Mouse (Mus musculus) gastrocnemius, adult 18-20 months (tissue): ENCODE data around the gene Pnpla5. TPM values are rescaled to one million over a fixed set of nuclear protein-coding genes. Genes with fewer than 3 reads are reported as not detected.
A peak's percentile ranks its signal among the peaks of the same experiment; 100 is the strongest.
"Not testable (repeated sequence)": the region's sequence is repeated elsewhere in the genome, so short reads cannot be mapped to it uniquely, and the experiment has no call there.

Experiments used
- DNase-seq: peaks from one replicate; pipeline ENCODE4 v3.0.0; 2021; ENCODE audit warnings: low spot score
- long read RNA-seq, 2 experiments: library from polyadenylated mRNA; stranded (forward); transcript quantifications; one replicate each; pipeline ENCODE4 v2.0.0; 2021
- total RNA-seq, 2 experiments: library from RNA; stranded (reverse); gene quantifications; 2 replicates each; pipeline ENCODE4 v1.2.3; 2021

Pnpla5 gene
- total RNA-seq = under 1 TPM in 1 of 2 experiments, not detected in 1; 0.14 TPM
- long read RNA-seq, experiment 1 = 0 reads
- long read RNA-seq, experiment 2 = 0 reads

- DNase-seq = no peak
Measured at GRCm38 (mm10) chr15:84123075-84123474, at the start of gene Pnpla5. Gene Pnpla5, minus strand, starts transcription at chr15:84123175.

GRCm38 (mm10) chr15:84171166-84171565, 48.2 kb upstream of the Pnpla5 start:
- DNase-seq = no peak

- no peak for DNase-seq
Measured at GRCm38 (mm10) chr15:84169511-84169910, 46.5 kb upstream of the Pnpla5 start.

DNA sequence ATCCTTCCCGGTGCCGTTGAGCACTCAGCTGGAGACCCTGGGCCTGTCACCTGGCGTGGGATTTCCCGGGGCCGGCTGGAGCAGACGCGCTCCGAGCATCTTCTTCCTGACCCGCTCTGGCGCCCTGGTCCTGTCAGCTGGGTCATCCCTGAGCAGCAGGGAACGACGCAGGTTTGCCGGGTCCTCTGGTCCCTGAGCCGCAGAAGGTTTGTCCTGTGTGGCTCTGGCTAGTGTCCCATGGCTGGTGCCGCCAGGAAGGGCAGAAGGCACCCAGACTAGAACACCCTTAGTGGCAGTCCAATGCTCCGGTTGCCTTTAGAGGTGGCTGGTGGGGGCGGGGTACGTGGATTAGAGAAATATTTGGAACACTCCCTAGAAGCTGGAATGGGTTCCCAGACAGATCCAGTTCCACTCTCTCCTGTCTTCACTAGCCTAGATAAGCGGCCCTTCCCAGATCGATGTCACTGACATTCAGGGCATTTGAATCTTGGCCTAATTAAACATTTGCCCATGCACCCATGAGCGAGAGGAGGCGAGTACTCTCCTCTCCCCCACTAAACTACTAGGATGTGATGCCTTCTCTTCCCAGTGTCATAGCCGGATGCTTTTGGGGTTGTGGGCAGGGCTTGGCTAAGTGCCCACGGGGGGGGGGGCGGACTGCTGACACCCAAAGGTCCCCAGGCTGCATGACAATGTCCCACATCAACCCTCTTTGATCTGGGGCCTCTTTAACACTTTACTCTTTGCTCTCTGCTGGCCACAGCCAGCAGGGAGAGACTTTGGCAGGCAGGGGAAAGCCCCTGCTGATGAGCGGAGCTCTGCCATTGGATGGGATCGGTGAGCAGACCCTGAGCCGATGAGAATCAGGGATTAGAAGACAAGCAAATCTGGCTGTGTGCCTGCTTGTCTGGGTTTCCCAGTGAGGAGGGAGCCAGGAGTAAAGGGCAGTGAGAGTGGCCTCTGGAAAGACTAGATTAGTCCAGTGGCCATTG, 45.5 kb upstream of the Pnpla5 start:
- DNase-seq = peak; percentile 45

DNA sequence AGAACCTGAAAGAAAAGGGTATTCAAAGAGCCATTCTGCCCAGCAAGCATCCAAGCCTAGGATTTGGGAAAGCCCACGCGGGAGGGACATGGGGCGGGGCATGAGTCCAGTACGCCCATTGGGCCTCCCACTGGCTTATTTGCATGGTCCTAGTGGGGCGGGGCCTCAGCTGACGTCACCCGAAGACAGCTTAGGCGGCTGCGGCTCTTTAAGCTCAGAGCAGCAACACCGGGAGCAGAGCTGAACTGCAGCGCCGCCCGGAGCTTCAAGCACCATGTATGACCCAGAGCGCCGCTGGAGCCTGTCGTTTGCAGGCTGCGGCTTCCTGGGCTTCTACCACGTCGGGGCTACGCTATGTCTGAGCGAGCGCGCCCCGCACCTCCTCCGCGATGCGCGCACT, 44.6 kb upstream of the Pnpla5 start, which contains the start of gene Pnpla3:
TSS of gene Pnpla3 (plus strand) at position 238 of the 400 bp plus-strand sequence.
- DNase-seq = peak; percentile 97

DNA sequence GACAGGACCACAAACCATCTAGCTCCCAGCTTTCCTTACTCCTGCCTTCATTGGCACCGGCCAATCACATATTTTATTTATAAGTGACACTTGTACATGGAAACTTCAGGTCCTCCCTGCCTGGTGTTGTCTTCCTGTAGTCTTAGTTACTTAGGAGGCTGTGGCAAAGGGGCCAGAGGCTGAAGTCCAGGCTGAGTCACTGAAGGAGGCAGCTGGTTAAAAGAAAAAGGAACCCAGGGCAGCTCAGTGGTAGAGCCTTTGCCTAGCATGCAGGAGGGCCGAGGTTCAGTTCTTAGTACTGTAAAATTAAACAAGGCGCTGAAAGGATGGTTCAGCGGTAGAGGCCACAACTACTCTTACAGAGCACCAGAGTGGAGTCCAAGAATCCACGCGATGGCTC, 43.8 kb upstream of the Pnpla5 start:
- DNase-seq = no peak

DNA sequence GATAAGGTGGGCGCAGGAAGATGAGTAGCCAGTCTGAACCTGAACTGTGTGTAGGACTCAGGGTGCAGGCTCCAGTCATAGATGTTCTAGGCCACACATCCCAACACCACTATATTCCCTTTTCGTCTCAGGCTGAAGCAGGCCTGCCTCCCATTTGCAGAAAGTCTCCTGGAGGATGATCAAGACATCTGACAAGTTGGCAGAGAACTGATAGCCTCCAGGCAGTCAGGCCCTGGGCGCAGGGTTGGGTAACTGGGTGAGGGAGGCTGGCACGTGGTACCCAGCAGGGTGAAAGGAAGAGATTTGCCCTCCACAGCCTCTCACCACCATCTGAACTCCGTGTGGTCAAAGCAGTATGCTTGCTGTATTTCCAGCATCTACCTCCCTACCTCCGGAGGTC, 38.9 kb upstream of the Pnpla5 start:
- no peak for DNase-seq

DNA sequence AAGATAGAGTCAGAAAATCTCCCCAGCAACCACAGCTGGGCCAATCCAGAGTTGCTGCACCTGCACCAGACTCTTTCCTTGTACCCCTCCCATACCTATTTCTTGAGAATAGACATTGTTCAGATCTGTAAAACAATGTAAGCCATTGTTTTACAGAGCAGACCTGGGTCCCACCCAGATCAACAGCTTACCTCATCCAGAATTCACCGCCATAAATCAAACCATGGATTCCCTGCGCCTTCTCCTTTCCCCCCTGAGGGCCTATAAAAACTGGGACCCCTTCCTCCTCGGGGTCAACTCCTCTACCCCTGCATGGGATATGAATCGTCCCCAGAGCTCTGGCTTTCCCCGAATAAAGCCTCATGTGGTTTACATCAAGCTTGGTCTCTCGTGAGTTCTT, 34.6 kb upstream of the Pnpla5 start:
- DNase-seq = not testable (repeated sequence)

DNA sequence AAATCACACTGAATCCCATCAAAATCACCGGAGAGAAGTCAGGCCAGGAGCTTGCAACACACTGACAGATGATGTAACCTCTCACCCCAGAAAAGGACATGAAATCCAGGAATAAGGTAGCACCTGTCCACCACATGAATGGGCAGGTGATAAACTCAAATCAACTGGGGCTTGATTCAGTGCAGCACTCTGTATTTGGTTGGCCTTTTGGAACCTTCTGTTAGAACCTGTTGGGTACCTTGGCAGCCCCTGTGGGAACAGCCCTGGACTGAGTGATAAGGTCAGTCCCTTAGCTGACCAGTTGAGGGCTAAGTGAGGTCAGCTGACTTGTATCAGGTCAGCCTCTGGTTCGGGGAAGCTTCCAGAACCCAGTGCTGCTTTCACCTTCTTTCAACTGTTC, 33.2 kb upstream of the Pnpla5 start:
- no peak for DNase-seq

DNA sequence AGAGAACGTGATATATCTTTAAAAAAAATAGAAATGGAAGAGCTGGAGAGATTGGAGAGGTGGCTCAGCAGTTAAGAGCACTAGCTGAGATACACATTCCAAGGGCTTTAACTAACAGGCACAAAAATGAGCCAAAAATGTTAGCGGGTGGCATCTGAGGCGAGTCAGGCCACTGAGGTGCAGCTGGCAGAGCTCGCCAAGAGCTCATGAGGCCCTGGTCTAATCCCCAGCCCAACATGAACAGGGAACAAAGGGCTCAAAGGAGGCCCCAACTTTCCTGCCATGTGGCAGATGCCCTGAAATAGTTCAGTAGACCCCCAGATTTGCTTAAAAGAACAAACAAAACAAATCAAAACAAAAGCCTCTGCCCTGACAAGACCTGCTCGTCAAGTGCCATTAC, 18.0 kb upstream of the Pnpla5 start:
- no peak for DNase-seq

DNA sequence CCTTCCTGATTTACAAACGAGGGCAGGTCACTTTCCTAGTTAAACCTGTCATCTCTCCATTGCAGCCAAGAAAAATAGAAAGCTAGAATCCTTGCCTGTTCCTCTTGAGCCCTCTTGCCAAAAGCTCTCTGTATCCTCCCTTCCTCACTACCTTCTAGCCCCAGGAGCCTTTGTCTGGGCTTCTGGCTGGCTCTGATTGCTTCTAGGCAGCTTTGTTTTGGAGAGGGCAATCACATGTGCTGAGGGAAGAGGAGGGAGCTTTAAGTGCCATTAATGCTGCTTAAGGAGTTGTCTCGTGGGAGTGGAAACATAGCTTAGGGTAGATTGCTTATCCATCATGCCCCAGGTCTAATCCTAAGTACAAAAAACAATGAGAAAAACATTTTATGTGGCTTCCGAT, 17.1 kb upstream of the Pnpla5 start:
- no peak for DNase-seq

DNA sequence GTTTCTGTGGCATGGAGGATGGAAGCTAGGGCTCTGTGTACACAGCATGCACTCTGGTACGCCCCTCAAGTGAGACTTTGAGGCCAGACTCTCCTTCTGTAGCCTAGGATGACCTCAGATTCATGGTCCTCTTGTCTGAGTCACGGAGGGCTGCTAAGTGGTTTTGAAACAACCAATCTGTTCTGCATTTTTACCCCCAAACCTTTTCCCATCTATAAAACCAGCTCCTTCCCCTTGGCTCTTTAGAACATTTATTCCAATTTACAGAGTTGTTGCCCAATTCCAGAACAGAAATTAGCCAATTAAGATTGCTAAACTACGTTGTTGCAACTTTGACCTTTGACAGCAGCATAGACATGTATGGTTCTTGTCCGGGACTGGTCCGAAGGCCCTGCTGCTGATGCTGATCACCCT, 16.6 kb upstream of the Pnpla5 start:
- DNase-seq = no peak

GRCm38 (mm10) chr15:84136473-84137415, 13.8 kb upstream of the Pnpla5 start:
- DNase-seq = no peak

DNA sequence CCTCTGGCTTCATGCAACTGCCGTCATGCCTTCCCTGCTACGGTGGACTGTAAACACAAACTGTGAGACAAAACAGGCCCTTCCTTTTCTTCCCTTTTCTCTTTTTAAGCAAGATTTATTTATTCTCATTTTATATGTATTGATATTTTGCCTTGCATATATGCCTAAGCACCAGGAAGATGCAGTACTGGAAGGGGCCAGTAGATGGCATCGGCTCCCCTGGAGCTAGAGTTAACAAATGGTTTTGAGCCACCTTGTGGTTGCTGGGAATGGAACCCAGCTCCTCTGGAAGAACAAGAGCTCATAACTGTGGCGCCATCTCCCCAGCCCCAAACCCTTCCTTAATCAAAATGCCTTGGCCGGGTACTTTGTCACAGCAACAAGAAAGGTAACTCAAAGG, 12.5 kb upstream of the Pnpla5 start:
- no peak for DNase-seq

DNA sequence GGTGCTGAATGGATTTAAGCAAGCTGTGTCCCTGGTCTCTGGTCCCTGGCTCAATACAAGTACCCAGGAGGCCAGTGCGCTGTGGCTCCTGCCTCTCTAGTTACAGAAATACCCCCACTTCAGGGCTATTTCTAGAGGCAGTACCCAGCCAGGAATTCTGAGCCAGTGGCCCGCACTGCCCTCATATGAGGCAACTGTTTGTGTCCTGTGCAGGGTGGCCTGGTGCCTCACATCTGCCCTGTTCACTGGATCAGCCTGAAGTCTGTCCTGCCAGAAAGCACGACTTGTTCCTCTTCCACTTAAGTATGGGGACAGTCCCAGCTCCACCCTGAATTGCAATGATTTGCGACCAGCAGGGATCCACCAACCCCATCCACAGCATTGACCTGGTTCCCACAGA, 10.5 kb upstream of the Pnpla5 start:
- DNase-seq = peak; percentile 88

GRCm38 (mm10) chr15:84131971-84132370, 9.0 kb upstream of the Pnpla5 start:
- peak; percentile 91 for DNase-seq

GRCm38 (mm10) chr15:84131096-84131786, 8.3 kb upstream of the Pnpla5 start:
- peak; percentile 51 for DNase-seq

DNA sequence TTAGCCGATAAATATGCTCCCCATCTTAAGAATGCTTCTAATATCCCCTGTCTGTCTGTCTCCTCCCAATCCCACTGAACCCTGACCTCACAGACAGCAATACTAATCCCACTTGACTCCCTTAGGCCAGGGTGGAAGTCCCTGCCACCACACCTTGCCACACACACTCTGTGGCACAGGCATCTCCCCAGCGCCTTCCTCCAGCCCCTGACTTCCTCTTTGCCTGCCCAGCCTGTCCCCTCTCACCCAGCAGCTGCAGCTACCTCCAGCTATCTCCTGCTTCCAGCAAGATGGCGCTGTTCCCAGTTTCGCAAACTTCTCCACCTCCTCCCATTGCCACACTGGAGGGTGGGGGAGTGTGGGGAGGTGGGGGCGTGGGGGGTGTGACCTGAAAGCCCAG, 3.9 kb upstream of the Pnpla5 start:
- DNase-seq = no peak

DNA sequence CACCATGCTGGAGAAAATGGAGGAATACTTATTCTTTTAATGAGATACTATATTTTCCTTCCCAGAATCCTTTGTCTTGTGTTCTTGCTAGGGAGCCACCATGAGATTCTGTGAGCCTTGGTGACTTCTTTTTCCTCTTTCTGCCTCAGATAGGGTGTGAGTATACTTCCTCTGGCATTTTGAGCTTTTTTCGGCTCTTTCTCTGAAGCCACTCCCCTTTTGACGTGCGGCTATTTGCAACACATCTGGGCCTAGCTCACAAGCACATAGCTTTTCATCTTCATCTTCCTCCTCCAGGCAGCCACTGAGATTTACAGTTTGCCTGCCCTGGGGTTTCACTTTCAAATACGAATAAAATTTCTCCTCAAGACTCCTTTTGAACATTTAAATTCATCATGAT, 3.5 kb upstream of the Pnpla5 start:
- no peak for DNase-seq

DNA sequence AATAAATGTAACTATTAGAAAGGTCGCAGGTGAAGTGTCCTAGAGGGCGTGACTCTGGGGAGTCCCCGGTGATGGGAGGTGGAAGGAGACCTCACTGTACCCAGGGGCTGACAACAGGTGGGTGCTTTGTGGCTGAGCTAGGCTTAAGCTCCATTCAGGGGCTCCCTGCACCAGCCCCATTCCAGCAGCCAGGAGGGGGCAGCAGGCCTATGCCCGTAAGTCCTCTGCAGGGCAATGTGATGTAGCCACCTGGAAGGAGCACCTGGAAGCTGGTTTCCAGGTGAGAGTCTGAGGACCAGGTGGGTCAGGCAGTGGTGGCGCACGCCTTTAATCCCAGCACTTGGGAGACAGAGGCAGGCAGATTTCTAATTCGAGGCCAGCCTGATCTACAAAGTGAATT, 1.1 kb upstream of the Pnpla5 start:
- DNase-seq = no peak

DNA sequence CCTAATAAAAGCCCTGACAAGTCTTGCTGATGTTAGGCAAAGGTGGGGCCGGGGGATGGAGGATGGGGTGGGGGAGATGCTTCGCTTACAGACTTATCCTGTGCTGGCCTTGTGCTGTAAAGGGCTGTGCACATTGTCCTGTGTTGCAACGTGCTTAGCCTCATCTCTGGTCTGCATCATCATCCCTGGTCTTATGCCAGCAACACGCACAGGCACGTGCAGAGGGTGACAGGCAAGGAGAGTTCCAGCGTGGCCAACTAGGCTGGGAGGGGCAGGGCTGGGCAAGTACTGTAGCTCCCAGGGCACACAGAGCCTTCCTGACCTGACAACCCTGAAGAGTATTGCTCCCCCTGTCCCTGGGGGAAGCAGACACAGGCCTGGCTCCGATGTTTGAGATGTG, 1.9 kb downstream of the Pnpla5 start:
- no peak for DNase-seq
